Mouse (Mus musculus) heart, adult 2 months (tissue): ENCODE results near the gene Abhd4. TPM values are rescaled to one million over a fixed set of nuclear protein-coding genes. Genes with fewer than 3 reads are reported as not detected.

Source experiments
- DNase-seq, 2 experiments: peaks; one replicate each; pipeline ENCODE4 v3.0.0; 2021
- H3K27ac ChIP-seq: fragments of 200-600 bp; 2 replicates; pipeline ENCODE4 v1.8.1; 2022
- H3K27me3 ChIP-seq: fragments of 200-500 bp; 2 replicates; pipeline ENCODE4 v1.6.1; 2012; ENCODE audit warnings: mild to moderate bottlenecking, low read length, inconsistent platforms, mixed read lengths; ENCODE audit not compliant: control insufficient read depth, insufficient read depth
- H3K36me3 ChIP-seq: fragments of 200-500 bp; 2 replicates; pipeline ENCODE4 v1.6.1; 2012; ENCODE audit warnings: low read length, inconsistent platforms; ENCODE audit not compliant: control insufficient read depth, insufficient read depth
- H3K4me1 ChIP-seq: fragments of 200-500 bp; 2 replicates; pipeline ENCODE4 v1.6.1; 2011; ENCODE audit warnings: low read length; ENCODE audit not compliant: control insufficient read depth, insufficient read depth
- H3K4me3 ChIP-seq: fragments of 200-600 bp; 2 replicates; pipeline ENCODE4 v1.8.1; 2022
- H3K79me2 ChIP-seq: fragments of 200-500 bp; replicated peaks from 2 replicates; pipeline ENCODE4 v1.6.1; 2012; ENCODE audit warnings: mild to moderate bottlenecking, inconsistent platforms, low read length, moderate library complexity, mixed read lengths; ENCODE audit not compliant: control insufficient read depth, insufficient read depth
- H3K9ac ChIP-seq: fragments of 200-500 bp; 2 replicates; pipeline ENCODE4 v1.6.1; 2012; ENCODE audit warnings: low read depth, mild to moderate bottlenecking, control low read depth, inconsistent platforms, low read length, mixed read lengths
- CTCF ChIP-seq: fragments of 200-600 bp; IDR thresholded peaks from 2 replicates; pipeline ENCODE4 v1.8.1; 2022; ENCODE audit warnings: antibody characterized with exemption, mild to moderate bottlenecking, moderate library complexity
- EP300 ChIP-seq: fragments of 200-500 bp; IDR thresholded peaks from 2 replicates; pipeline ENCODE4 v1.6.1; 2011; ENCODE audit warnings: low read depth, low read length, control low read depth; ENCODE audit not compliant: insufficient read depth
- POLR2A ChIP-seq: fragments of 200-500 bp; IDR thresholded peaks from 2 replicates; pipeline ENCODE4 v1.6.1; 2011; ENCODE audit warnings: mild to moderate bottlenecking, low read depth, low read length, control low read depth; ENCODE audit not compliant: insufficient read depth
- WGBS: fragments of 180-500 bp; shearing (Covaris S2); methylation state at CpG from one replicate; pipeline ENCODE4 v1.1.7; 2018; 5-methylcytosine and 5-hydroxymethylcytosine counted together
- intact Hi-C: fragments of 180-260 bp; cut with DNase I; formaldehyde crosslinking; loops from one replicate; pipeline ENCODE4 v1.15.1; 2025
- polyA plus RNA-seq: library from polyadenylated mRNA; depleted of rRNA; stranded (reverse); fragments of >200 nt; gene quantifications from 2 replicates; pipeline ENCODE4 v1.2.3, GENCODE M21; 2012; rRNA removed
- total RNA-seq, 2 experiments: library from RNA; stranded (reverse); gene quantifications; 2 replicates each; pipeline ENCODE4 v1.2.3; 2021

The Abhd4 gene
- total and polyA plus RNA-seq, 3 experiments = 39.2 to 50.2 (median 41.8) TPM

DNA sequence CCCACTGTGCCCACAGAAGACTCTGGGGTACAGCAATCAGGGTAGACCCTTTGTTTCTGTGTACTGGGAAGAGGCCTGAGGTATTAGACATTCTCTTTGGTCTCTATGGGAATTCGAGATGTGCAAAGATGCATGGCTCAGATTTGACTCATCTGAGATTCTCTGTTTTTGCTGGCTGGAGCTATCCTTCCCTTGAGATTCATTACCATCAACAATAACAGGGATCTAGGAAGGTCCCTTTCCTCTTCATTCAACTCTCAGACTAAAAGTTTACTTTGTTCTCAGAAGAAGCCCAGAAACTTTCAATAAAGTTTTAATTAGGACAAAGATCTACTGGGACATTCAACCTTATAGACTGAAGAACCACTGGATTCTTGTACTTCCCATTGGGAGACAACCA, 30.9 kb downstream of the Abhd4 start, which contains the start of gene Olfr49:
Olfr49 (minus strand) TSS at position 101 of the 400 bp plus-strand sequence.
- Histone ChIP-seq H3K4me1 (no peaks in the 10 kb centered on the region), H3K9ac (no peak within 1 kb of the TSS), H3K36me3 (no peaks in the 10 kb centered on the region), H3K27me3 (peaks cover 4% of the 10 kb centered on the region; the same call in 1 of the 2 replicates), H3K79me2 (no peaks in the 10 kb centered on the region), H3K4me3 (no peak within 1 kb of the TSS), H3K27ac (no peak within 1 kb of the TSS)
- intact Hi-C loops = no loop called here
- DNase-seq = no peak
- WGBS = 55% methylated on average over 1 of the region's 1 CpGs
- TF ChIP-seq POLR2A (no peak), CTCF (no peak)

DNA sequence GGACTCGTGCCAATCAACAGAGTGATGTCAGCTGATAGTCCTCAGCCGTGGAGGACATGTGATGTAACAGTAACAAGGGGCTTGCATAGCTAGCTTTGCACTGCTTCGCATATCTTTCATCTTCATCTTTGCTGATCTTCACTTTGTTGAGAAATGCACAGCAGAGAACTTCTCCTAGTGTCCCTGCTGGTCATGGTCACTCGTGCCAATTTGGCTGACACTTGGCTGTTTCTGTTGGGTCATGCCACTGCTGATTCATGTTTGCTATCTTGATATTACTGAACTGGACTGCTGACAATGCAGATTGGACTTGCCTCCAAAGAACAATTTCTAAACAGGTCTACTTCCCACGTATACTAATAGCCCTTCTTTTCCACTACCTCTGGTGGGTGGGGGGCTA, 46.1 kb downstream of the Abhd4 start:
- no peak for TF ChIP-seq POLR2A
- 55% methylated on average over 5 of the region's 5 CpGs for WGBS
- intact Hi-C loops = no loop called here
- Histone ChIP-seq H3K27me3 (no peaks in the 10 kb centered on the region), H3K9ac (no peak overlapping the region), H3K79me2 (no peaks in the 10 kb centered on the region), H3K27ac (no peak overlapping the region), H3K4me1 (no peaks in the 10 kb centered on the region), H3K36me3 (no peaks in the 10 kb centered on the region), H3K4me3 (no peak overlapping the region)
- peak in 1 of 2 experiments; percentile 16 for DNase-seq

DNA sequence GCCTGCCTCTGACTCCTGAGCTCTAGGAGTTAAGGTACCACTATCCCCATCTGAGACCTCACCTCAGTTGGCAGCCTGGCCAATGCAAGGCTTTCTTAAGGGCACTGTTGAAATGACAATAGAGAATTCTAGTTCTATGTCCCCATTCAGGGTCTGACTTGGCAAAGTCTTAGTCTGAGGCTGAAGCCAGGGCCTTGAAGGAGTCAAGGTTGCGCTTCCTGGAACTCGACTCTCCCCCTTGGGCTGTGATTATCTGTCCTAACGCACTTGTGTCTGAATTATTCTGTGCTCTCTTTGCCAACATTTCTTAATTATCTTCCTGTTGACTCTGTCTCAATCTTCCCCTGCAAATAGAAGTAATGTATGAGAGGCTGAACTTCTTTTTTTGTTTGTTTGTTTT, 46.7 kb downstream of the Abhd4 start:
- intact Hi-C loops = no loop called here
- TF ChIP-seq CTCF = no peak
- TF ChIP-seq POLR2A = no peak
- TF ChIP-seq EP300 = no peak
- 59% methylated on average over 3 of the region's 3 CpGs for WGBS
- DNase-seq = no peak
- no peak overlapping the region for H3K27ac ChIP-seq
- no peak overlapping the region for H3K4me3 ChIP-seq
- no peaks in the 10 kb centered on the region for H3K36me3 ChIP-seq
- H3K79me2 ChIP-seq = no peaks in the 10 kb centered on the region
- no peaks in the 10 kb centered on the region for H3K27me3 ChIP-seq
- H3K9ac ChIP-seq = no peak overlapping the region
- no peaks in the 10 kb centered on the region for H3K4me1 ChIP-seq

DNA sequence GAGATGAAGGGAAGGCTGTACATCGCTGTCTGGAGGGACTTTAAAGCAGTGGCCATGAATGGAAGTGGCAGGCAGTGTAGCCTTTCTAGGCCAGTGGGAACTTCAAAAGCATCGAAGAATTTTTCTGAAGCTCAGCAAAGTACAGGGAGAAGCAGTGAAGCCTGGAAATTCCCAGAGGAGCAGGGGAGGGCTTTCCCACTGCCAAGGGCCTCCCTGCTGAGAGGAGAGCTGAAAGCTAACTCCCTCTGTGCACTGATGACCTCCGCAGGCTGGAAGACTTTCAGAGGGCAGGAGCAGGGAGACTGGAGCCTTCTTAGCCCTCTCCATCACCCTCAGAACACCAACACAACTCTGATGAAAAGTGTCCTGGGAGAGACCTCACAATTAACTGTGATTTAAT, 57.8 kb downstream of the Abhd4 start:
- Histone ChIP-seq H3K79me2 (no peaks in the 10 kb centered on the region), H3K4me3 (no peak overlapping the region), H3K27me3 (no peaks in the 10 kb centered on the region), H3K36me3 (no peaks in the 10 kb centered on the region), H3K4me1 (no peaks in the 10 kb centered on the region), H3K27ac (no peak overlapping the region), H3K9ac (no peak overlapping the region)
- WGBS = 33% methylated on average over 3 of the region's 3 CpGs
- no peak for TF ChIP-seq POLR2A
- TF ChIP-seq CTCF = no peak
- no peak for TF ChIP-seq EP300
- no peak for DNase-seq
- intact Hi-C loops = no loop called here

Other genes starting within 250 kb of the Abhd4 start
- gene Dad1, start 84 bp upstream of the Abhd4 start, total RNA-seq = 100 to 1,000 TPM in 1 of 2 experiments, 10 to 100 TPM in 1; 99.0 to 115 TPM
- 393 and 411 TPM in 2 replicates for gene Dad1, start 84 bp upstream of the Abhd4 start, polyA plus RNA-seq
- gene Olfr49, start 30.8 kb downstream of the Abhd4 start, total RNA-seq = not detected
- not detected in 2 replicates for gene Olfr49, start 30.8 kb downstream of the Abhd4 start, polyA plus RNA-seq
- 10 to 100 TPM; 78.5 to 88.0 TPM for gene Oxa1l, start 106.6 kb downstream of the Abhd4 start, total RNA-seq
- 190 and 205 TPM in 2 replicates for gene Oxa1l, start 106.6 kb downstream of the Abhd4 start, polyA plus RNA-seq
- 1 to 10 TPM; 4.6 to 5.1 TPM for gene Slc7a7, start 163.6 kb downstream of the Abhd4 start, total RNA-seq
- 22.0 and 27.0 TPM in 2 replicates for gene Slc7a7, start 163.6 kb downstream of the Abhd4 start, polyA plus RNA-seq
- gene Mrpl52, start 172.7 kb downstream of the Abhd4 start, total RNA-seq = 100 to 1,000 TPM; 115 to 129 TPM
- 76.7 and 168 TPM in 2 replicates for gene Mrpl52, start 172.7 kb downstream of the Abhd4 start, polyA plus RNA-seq
- gene Mmp14, start 177.4 kb downstream of the Abhd4 start, total RNA-seq = 10 to 100 TPM; 11.2 to 16.5 TPM
- gene Mmp14, start 177.4 kb downstream of the Abhd4 start, polyA plus RNA-seq = 23.5 and 26.5 TPM in 2 replicates
- 10 to 100 TPM; 47.6 to 60.6 TPM for gene Lrp10, start 209.9 kb downstream of the Abhd4 start, total RNA-seq
- gene Lrp10, start 209.9 kb downstream of the Abhd4 start, polyA plus RNA-seq = 61.3 and 72.4 TPM in 2 replicates
- gene Rem2, start 221.9 kb downstream of the Abhd4 start, total RNA-seq = not detected
- not detected in 2 replicates for gene Rem2, start 221.9 kb downstream of the Abhd4 start, polyA plus RNA-seq